Mouse (Mus musculus): ENCODE measurements around the gene Pgk1.

DNA sequence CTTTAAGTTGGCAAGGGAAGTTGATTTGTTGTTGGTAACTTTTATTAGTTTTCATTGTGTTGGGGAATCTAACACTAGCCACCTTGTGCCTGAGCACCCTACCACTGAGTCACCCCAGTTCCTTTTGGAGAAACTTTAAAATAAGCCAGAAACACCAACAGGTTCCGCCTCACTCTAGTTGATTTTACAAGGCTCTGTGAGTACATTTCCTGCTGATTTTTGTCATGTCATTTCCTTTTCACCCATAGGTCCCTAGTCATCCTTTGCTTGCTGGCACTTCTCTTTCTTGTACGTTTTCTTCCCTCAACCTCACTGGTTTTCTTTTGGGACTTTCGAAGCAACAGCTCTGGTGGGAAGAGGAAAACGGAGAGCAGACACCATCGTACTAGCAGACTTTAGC is 2.5 kb downstream of the Pgk1 start:
- TF ChIP-seq POLR2A (IDR thresholded peaks at IDR 0.05; ENCODE audit: insufficient read length, low read depth) (no peak), CEBPB (IDR thresholded peaks at IDR 0.05; ENCODE audit: insufficient read depth, poor library complexity, severe bottlenecking) (no peak), SRF (IDR thresholded peaks at IDR 0.05; ENCODE audit: control insufficient read depth, insufficient read length, low read depth) (no peak), USF1 (IDR thresholded peaks at IDR 0.05; ENCODE audit: low read depth) (no peak), REST (IDR thresholded peaks at IDR 0.05; ENCODE audit: insufficient read depth, insufficient read length) (no peak), E2F4 (IDR thresholded peaks at IDR 0.05; ENCODE audit: insufficient read depth) (no peak), TCF12 (IDR thresholded peaks at IDR 0.05; ENCODE audit: insufficient read depth, poor library complexity, severe bottlenecking) (no peak), MAX (IDR thresholded peaks at IDR 0.05; ENCODE audit: low read depth) (no peak)

All from myocyte (in vitro differentiated cells).